Comparison of ENCODE assay signal across 16 mouse cellular contexts in genomic region chr11:75164051-75164450, GRCm38 (mm10). TPM values are rescaled to one million over a fixed set of nuclear protein-coding genes. Genes with fewer than 3 reads are reported as not detected.
DNase-seq lines count a peak whose midpoint lies in the region; ATAC-seq and TF ChIP-seq lines count a peak whose summit lies in the region.
"Had no signal": no experiment of that assay in that cellular context is flagged by ENCODE, and none has a peak within 500 bp of the region (broad histone marks: within the 10 kb centered on the region; RNA-seq: fewer than 3 reads in every experiment).

No protein-coding gene starts in this region.

- intact Hi-C loops in heart, postnatal 36 days (cut with DNase I) = loop anchor here (2.0 kb wide), 3 partner anchors 29 to 115 kb away; no protein-coding TSS in a partner anchor

- H3K27me3 ChIP-seq in embryonic facial prominence, embryonic 12.5 days = peaks cover 62% of the 10 kb centered on the region
- peaks cover 68% of the 10 kb centered on the region for H3K27me3 ChIP-seq in embryonic facial prominence, embryonic 10.5 days (replicated peaks; ENCODE audit: low read depth, poor library complexity, severe bottlenecking)
- peaks cover 29% of the 10 kb centered on the region for H3K27me3 ChIP-seq in heart, postnatal 0 days (ENCODE audit: control insufficient read depth, insufficient read depth, low read length)
- peaks cover 23% of the 10 kb centered on the region for H3K27me3 ChIP-seq in lung, embryonic 16.5 days (ENCODE audit: control insufficient read depth, insufficient read depth, low read depth, low read length)
- H3K27me3 ChIP-seq in small intestine, adult 2 months (ENCODE audit: control insufficient read depth, insufficient read depth, low read length) = peaks cover 31% of the 10 kb centered on the region
- H3K27me3 ChIP-seq: Patski had no signal

- H3K9ac ChIP-seq in embryonic facial prominence, embryonic 12.5 days = no peak overlapping the region
- H3K9ac ChIP-seq in heart, postnatal 0 days (replicated peaks; ENCODE audit: low read depth, low read length) = no peak overlapping the region
- H3K9ac ChIP-seq in lung, embryonic 16.5 days (ENCODE audit: low read length) = peak overlapping the region; percentile 87
- H3K9ac ChIP-seq: embryonic facial prominence, embryonic 15.5 days; forebrain, embryonic 13.5 days; midbrain, embryonic 12.5 days had no signal

- no peak for DNase-seq in embryonic facial prominence, embryonic 10.5 days (ENCODE audit: low spot score)
- DNase-seq in heart, postnatal 0 days (ENCODE audit: low spot score) = no peak
- DNase-seq in heart, postnatal 36 days = no peak
- no peak for DNase-seq in lung, adult 18-20 months
- no peak for DNase-seq in right cerebral cortex, postnatal 36 days (ENCODE audit: low spot score in 2 of 2)
- DNase-seq: left cerebral cortex, postnatal 4 days; lung, postnatal 36 days; right cerebral cortex, postnatal 4 days; thymus, postnatal 4 days had no signal

- peaks cover 55% of the 10 kb centered on the region for H3K36me3 ChIP-seq in embryonic facial prominence, embryonic 12.5 days
- H3K36me3 ChIP-seq in embryonic facial prominence, embryonic 10.5 days (replicated peaks) = peaks cover 56% of the 10 kb centered on the region
- peaks cover 48% of the 10 kb centered on the region for H3K36me3 ChIP-seq in heart, postnatal 0 days (replicated peaks; ENCODE audit: control insufficient read depth, insufficient read depth, low read length)
- H3K36me3 ChIP-seq in lung, embryonic 16.5 days (ENCODE audit: control insufficient read depth, insufficient read depth, low read length) = peaks cover 21% of the 10 kb centered on the region
- H3K36me3 ChIP-seq in small intestine, adult 2 months (ENCODE audit: control insufficient read depth, insufficient read depth, low read length) = peaks cover 43% of the 10 kb centered on the region

- TF ChIP-seq CTCF in heart, postnatal 0 days (IDR thresholded peaks at IDR 0.05; ENCODE audit: low read depth) = no peak
- TF ChIP-seq CTCF in small intestine, adult 2 months (IDR thresholded peaks at IDR 0.05; ENCODE audit: extremely low read depth, insufficient read length, insufficient replicate concordance, low read depth, low read length) = no peak

- no peak for TF ChIP-seq EP300 in heart, postnatal 0 days (IDR thresholded peaks at IDR 0.05; ENCODE audit: low read depth)

- 72% methylated on average over 2 of the region's 2 CpGs for WGBS in embryonic facial prominence, embryonic 12.5 days
- WGBS in embryonic facial prominence, embryonic 10.5 days = 83% methylated on average over 2 of the region's 2 CpGs
- 63% methylated on average over 2 of the region's 2 CpGs for WGBS in heart, postnatal 0 days
- 73% methylated on average over 2 of the region's 2 CpGs for WGBS in lung, embryonic 16.5 days
- WGBS in small intestine, adult 2 months = 62% methylated on average over 2 of the region's 2 CpGs

- TF ChIP-seq POLR2A in small intestine, adult 2 months (IDR thresholded peaks at IDR 0.05; ENCODE audit: low read depth, low read length) = no peak

- H3K4me3 ChIP-seq in embryonic facial prominence, embryonic 12.5 days = no peak overlapping the region
- H3K4me3 ChIP-seq in embryonic facial prominence, embryonic 10.5 days = no peak overlapping the region
- H3K4me3 ChIP-seq in heart, postnatal 0 days (ENCODE audit: low read depth, low read length) = no peak overlapping the region; the same call in 1 of the 2 replicates
- no peak overlapping the region for H3K4me3 ChIP-seq in lung, embryonic 16.5 days (ENCODE audit: low read length)
- 0 out of 2 replicates have a peak overlapping the region, but pooled peaks have one; percentile 2 for H3K4me3 ChIP-seq in small intestine, adult 2 months (ENCODE audit: low read depth, low read length)
- H3K4me3 ChIP-seq: forebrain, embryonic 13.5 days; midbrain, embryonic 12.5 days had no signal

- no peak for ATAC-seq in embryonic facial prominence, embryonic 12.5 days (ENCODE audit: insufficient number of reproducible peaks, insufficient read depth, low FRiP score, low TSS enrichment)
- no peak for ATAC-seq in heart, postnatal 0 days (ENCODE audit: insufficient read depth, low read depth)
- ATAC-seq in lung, embryonic 16.5 days (ENCODE audit: low read depth) = no peak
- ATAC-seq: forebrain, embryonic 13.5 days; Patski had no signal

- no peaks in the 10 kb centered on the region for H3K9me3 ChIP-seq in embryonic facial prominence, embryonic 12.5 days
- no peaks in the 10 kb centered on the region for H3K9me3 ChIP-seq in embryonic facial prominence, embryonic 10.5 days
- no peaks in the 10 kb centered on the region for H3K9me3 ChIP-seq in heart, postnatal 0 days (replicated peaks; ENCODE audit: control insufficient read depth, low read length)
- no peaks in the 10 kb centered on the region for H3K9me3 ChIP-seq in lung, embryonic 16.5 days (ENCODE audit: control insufficient read depth, low read length)
- H3K9me3 ChIP-seq: embryonic facial prominence, embryonic 15.5 days; forebrain, embryonic 13.5 days; midbrain, embryonic 12.5 days had no signal

- no peak overlapping the region for H3K27ac ChIP-seq in embryonic facial prominence, embryonic 12.5 days
- H3K27ac ChIP-seq in embryonic facial prominence, embryonic 10.5 days (replicated peaks) = no peak overlapping the region
- H3K27ac ChIP-seq in heart, postnatal 0 days (ENCODE audit: low read depth) = 0 out of 2 replicates have a peak overlapping the region, but pooled peaks have one; percentile 40
- peak overlapping the region; percentile 50 for H3K27ac ChIP-seq in lung, embryonic 16.5 days (ENCODE audit: low read length)
- H3K27ac ChIP-seq in small intestine, adult 2 months (ENCODE audit: insufficient read depth, low read depth, low read length) = peak overlapping the region; percentile 39
- H3K27ac ChIP-seq: embryonic facial prominence, embryonic 15.5 days; forebrain, embryonic 13.5 days; midbrain, embryonic 12.5 days had no signal

- peak overlapping the region; percentile 88 for H3K4me2 ChIP-seq in embryonic facial prominence, embryonic 12.5 days (replicated peaks)
- H3K4me2 ChIP-seq in heart, postnatal 0 days (ENCODE audit: low read depth, low read length) = peak overlapping the region; percentile 89
- H3K4me2 ChIP-seq in lung, embryonic 16.5 days (ENCODE audit: low read depth, low read length) = peak overlapping the region; percentile 87
- H3K4me2 ChIP-seq: forebrain, embryonic 13.5 days; midbrain, embryonic 12.5 days had no signal

- peaks cover 38% of the 10 kb centered on the region for H3K4me1 ChIP-seq in embryonic facial prominence, embryonic 12.5 days
- H3K4me1 ChIP-seq in embryonic facial prominence, embryonic 10.5 days = peaks cover 51% of the 10 kb centered on the region
- H3K4me1 ChIP-seq in heart, postnatal 0 days (ENCODE audit: control insufficient read depth, insufficient read depth) = peaks cover 3% of the 10 kb centered on the region; the same call in 1 of the 2 replicates
- H3K4me1 ChIP-seq in lung, embryonic 16.5 days (replicated peaks; ENCODE audit: control insufficient read depth, insufficient read depth, low read length) = peaks cover 38% of the 10 kb centered on the region
- peaks cover 27% of the 10 kb centered on the region for H3K4me1 ChIP-seq in small intestine, adult 2 months (ENCODE audit: control insufficient read depth, insufficient read depth, insufficient read length, low read length)

RNA-seq across cellular contexts. Expression of gene Hic1, which starts 5.3 kb away (rescaled TPM):
- polyA plus RNA-seq in embryonic facial prominence, embryonic 12.5 days (2016; fragmentation: Nextera tagmentation; extraction: Ambion mirVana) = 39.2 and 44.8 TPM in 2 replicates
- polyA plus RNA-seq in embryonic facial prominence, embryonic 10.5 days (2016; fragmentation: Nextera tagmentation; extraction: Ambion mirVana) = 0.23 and 1.3 TPM in 2 replicates
- total RNA-seq in heart, postnatal 0 days (2014; rRNA removed; ENCODE audit: low replicate concordance) = 17.8 and 19.5 TPM in 2 replicates
- 4.8 and 6.1 TPM in 2 replicates for polyA plus RNA-seq in heart, postnatal 0 days (2015; fragmentation: Nextera tagmentation; extraction: Ambion mirVana)
- 10 to 100 TPM; 14.8 to 22.8 TPM for total RNA-seq in heart, postnatal 36 days (2021)
- polyA plus RNA-seq in lung, embryonic 16.5 days (2015; fragmentation: Nextera tagmentation; extraction: Ambion mirVana) = 8.4 and 8.5 TPM in 2 replicates
- 22.9 and 29.6 TPM in 2 replicates for polyA plus RNA-seq in small intestine, adult 2 months (2012; rRNA removed)

RNA-seq across cellular contexts. Expression of gene Ovca2, which starts 14.6 kb away (rescaled TPM):
- polyA plus RNA-seq in embryonic facial prominence, embryonic 12.5 days (2016; fragmentation: Nextera tagmentation; extraction: Ambion mirVana) = 30.0 and 31.5 TPM in 2 replicates
- polyA plus RNA-seq in embryonic facial prominence, embryonic 10.5 days (2016; fragmentation: Nextera tagmentation; extraction: Ambion mirVana) = 35.4 and 36.7 TPM in 2 replicates
- total RNA-seq in heart, postnatal 0 days (2014; rRNA removed; ENCODE audit: low replicate concordance) = 8.9 and 35.2 TPM in 2 replicates
- polyA plus RNA-seq in heart, postnatal 0 days (2015; fragmentation: Nextera tagmentation; extraction: Ambion mirVana) = 12.9 and 13.4 TPM in 2 replicates
- 1 to 10 TPM; 5.3 to 7.2 TPM for total RNA-seq in heart, postnatal 36 days (2021)
- 24.0 and 24.2 TPM in 2 replicates for polyA plus RNA-seq in lung, embryonic 16.5 days (2015; fragmentation: Nextera tagmentation; extraction: Ambion mirVana)
- 12.8 and 14.2 TPM in 2 replicates for polyA plus RNA-seq in small intestine, adult 2 months (2012; rRNA removed)

RNA-seq across cellular contexts. Expression of gene Dph1, which starts 27.0 kb away (rescaled TPM):
- 22.6 and 23.3 TPM in 2 replicates for polyA plus RNA-seq in embryonic facial prominence, embryonic 12.5 days (2016; fragmentation: Nextera tagmentation; extraction: Ambion mirVana)
- 24.9 and 29.2 TPM in 2 replicates for polyA plus RNA-seq in embryonic facial prominence, embryonic 10.5 days (2016; fragmentation: Nextera tagmentation; extraction: Ambion mirVana)
- 34.4 and 72.1 TPM in 2 replicates for total RNA-seq in heart, postnatal 0 days (2014; rRNA removed; ENCODE audit: low replicate concordance)
- 19.3 and 20.2 TPM in 2 replicates for polyA plus RNA-seq in heart, postnatal 0 days (2015; fragmentation: Nextera tagmentation; extraction: Ambion mirVana)
- total RNA-seq in heart, postnatal 36 days (2021) = 1 to 10 TPM; 9.0 to 9.7 TPM
- polyA plus RNA-seq in lung, embryonic 16.5 days (2015; fragmentation: Nextera tagmentation; extraction: Ambion mirVana) = 17.1 and 17.9 TPM in 2 replicates
- polyA plus RNA-seq in small intestine, adult 2 months (2012; rRNA removed) = 9.9 and 13.7 TPM in 2 replicates

RNA-seq across cellular contexts. Expression of gene Rtn4rl1, which starts 29.5 kb away (rescaled TPM):
- polyA plus RNA-seq in embryonic facial prominence, embryonic 12.5 days (2016; fragmentation: Nextera tagmentation; extraction: Ambion mirVana) = 5.1 and 5.7 TPM in 2 replicates
- 1.5 and 2.1 TPM in 2 replicates for polyA plus RNA-seq in embryonic facial prominence, embryonic 10.5 days (2016; fragmentation: Nextera tagmentation; extraction: Ambion mirVana)
- total RNA-seq in heart, postnatal 0 days (2014; rRNA removed; ENCODE audit: low replicate concordance) = 6.0 and 19.7 TPM in 2 replicates
- polyA plus RNA-seq in heart, postnatal 0 days (2015; fragmentation: Nextera tagmentation; extraction: Ambion mirVana) = 12.2 and 12.8 TPM in 2 replicates
- 10 to 100 TPM in 1 of 2 experiments, 1 to 10 TPM in 1; 6.0 to 10.0 TPM for total RNA-seq in heart, postnatal 36 days (2021)
- 2.0 and 2.9 TPM in 2 replicates for polyA plus RNA-seq in lung, embryonic 16.5 days (2015; fragmentation: Nextera tagmentation; extraction: Ambion mirVana)
- 8.6 and 11.8 TPM in 2 replicates for polyA plus RNA-seq in small intestine, adult 2 months (2012; rRNA removed)

Comparison
In these comparisons a context has a peak if more than half of its experiments do, and no peak if none do; other contexts are left out.
1. H3K27ac ChIP-seq: peak in heart, postnatal 0 days (single experiment), lung, embryonic 16.5 days (single experiment) and small intestine, adult 2 months (single experiment); none in embryonic facial prominence, embryonic 12.5 days (single experiment) and embryonic facial prominence, embryonic 10.5 days (single experiment).
2. Peak in every context shown above with its lines, with median percentiles within 50 percentile points of each other: H3K4me2 ChIP-seq.